Mouse (Mus musculus): ENCODE measurements around the gene Wdpcp. TPM values are rescaled to one million over a fixed set of nuclear protein-coding genes. Genes with fewer than 3 reads are reported as not detected.
"Not testable (repeated sequence)": the region's sequence is repeated elsewhere in the genome, so short reads cannot be mapped to it uniquely, and the experiment has no call there.

Gene Wdpcp
- 10 to 100 TPM; 13.9 TPM for total RNA-seq (2021)
- long read RNA-seq, experiment 1, transcript Wdpcp-201 (18 exons, 2,792 nt), result major isoform, 10 of 17 reads
- long read RNA-seq, experiment 1, partial matches to known transcripts, result 2 of 17 reads
- long read RNA-seq, experiment 1, other reads (novel, unspliced or antisense), result 5 of 17 reads
- long read RNA-seq, experiment 2, partial matches to known transcripts, result 1 of 11 reads
- long read RNA-seq, experiment 2, other reads (novel, unspliced or antisense), result 7 of 11 reads

- peak; percentile 97 to 98 for DNase-seq (ENCODE audit: low spot score in 2 of 2)
- intact Hi-C loops (cut with DNase I), result no loop called here
Measured at GRCm38 (mm10) chr11:21571700-21572381, at the start of gene Wdpcp, which contains the start of gene Mdh1. Gene Wdpcp (plus strand): TSS chr11:21572235. Gene Mdh1 (minus strand): TSS chr11:21572367.

GRCm38 (mm10) chr11:21528676-21529394, 43.2 kb upstream of the Wdpcp start:
- intact Hi-C loops (cut with DNase I), result no loop called here
- peak in 1 of 2 experiments; percentile 31 for DNase-seq (ENCODE audit: low spot score in 2 of 2)

- intact Hi-C loops (cut with DNase I); DNase-seq (ENCODE audit: low spot score in 2 of 2): not testable (repeated sequence)
Measured at GRCm38 (mm10) chr11:21530856-21531255, 41.2 kb upstream of the Wdpcp start.

GRCm38 (mm10) chr11:21540072-21540471, 32.0 kb upstream of the Wdpcp start:
- DNase-seq (ENCODE audit: low spot score in 2 of 2), result no peak
- intact Hi-C loops (cut with DNase I), result no loop called here

- DNase-seq (ENCODE audit: low spot score in 2 of 2), result no peak
- intact Hi-C loops (cut with DNase I), result no loop called here
Measured at GRCm38 (mm10) chr11:21540622-21541021, 31.4 kb upstream of the Wdpcp start.

GRCm38 (mm10) chr11:21542731-21543130, 29.3 kb upstream of the Wdpcp start:
- DNase-seq (ENCODE audit: low spot score in 2 of 2), result no peak
- intact Hi-C loops (cut with DNase I), result no loop called here

- peak; percentile 48 to 65 for DNase-seq (ENCODE audit: low spot score in 2 of 2)
- intact Hi-C loops (cut with DNase I), result no loop called here
Measured at GRCm38 (mm10) chr11:21545021-21545420, 27.0 kb upstream of the Wdpcp start.

- intact Hi-C loops (cut with DNase I), result no loop called here
- no peak for DNase-seq (ENCODE audit: low spot score in 2 of 2)
Measured at GRCm38 (mm10) chr11:21545951-21546350, 26.1 kb upstream of the Wdpcp start.

- no peak for DNase-seq (ENCODE audit: low spot score in 2 of 2)
- intact Hi-C loops (cut with DNase I), result no loop called here
Measured at GRCm38 (mm10) chr11:21546671-21547070, 25.4 kb upstream of the Wdpcp start.

GRCm38 (mm10) chr11:21547518-21547917, 24.5 kb upstream of the Wdpcp start:
- intact Hi-C loops (cut with DNase I), result no loop called here
- DNase-seq (ENCODE audit: low spot score in 2 of 2), result no peak

- intact Hi-C loops (cut with DNase I), result no loop called here
Measured at GRCm38 (mm10) chr11:21549052-21549451, 23.0 kb upstream of the Wdpcp start.

GRCm38 (mm10) chr11:21549754-21550153, 22.3 kb upstream of the Wdpcp start:
- intact Hi-C loops (cut with DNase I), result no loop called here

More at GRCm38 (mm10) chr11:21549052-21549451, 23.0 kb upstream of the Wdpcp start:
- no peak for DNase-seq (ENCODE audit: low spot score in 2 of 2)

GRCm38 (mm10) chr11:21550222-21551173, 21.5 kb upstream of the Wdpcp start:
- intact Hi-C loops (cut with DNase I), result no loop called here
- no peak for DNase-seq (ENCODE audit: low spot score in 2 of 2)

More at GRCm38 (mm10) chr11:21549754-21550153, 22.3 kb upstream of the Wdpcp start:
- DNase-seq (ENCODE audit: low spot score in 2 of 2), result no peak

GRCm38 (mm10) chr11:21552049-21552448, 20.0 kb upstream of the Wdpcp start:
- DNase-seq (ENCODE audit: low spot score in 2 of 2), result no peak
- intact Hi-C loops (cut with DNase I), result no loop called here

GRCm38 (mm10) chr11:21559727-21560126, 12.3 kb upstream of the Wdpcp start:
- no peak for DNase-seq (ENCODE audit: low spot score in 2 of 2)
- intact Hi-C loops (cut with DNase I), result no loop called here

- intact Hi-C loops (cut with DNase I), result no loop called here
- DNase-seq (ENCODE audit: low spot score in 2 of 2), result no peak
Measured at GRCm38 (mm10) chr11:21561347-21561746, 10.7 kb upstream of the Wdpcp start.

- intact Hi-C loops (cut with DNase I), result no loop called here
- no peak for DNase-seq (ENCODE audit: low spot score in 2 of 2)
Measured at GRCm38 (mm10) chr11:21563617-21564325, 8.3 kb upstream of the Wdpcp start.

GRCm38 (mm10) chr11:21564681-21565405, 7.2 kb upstream of the Wdpcp start:
- intact Hi-C loops (cut with DNase I), result no loop called here
- no peak for DNase-seq (ENCODE audit: low spot score in 2 of 2)

All from left cerebral cortex, postnatal 14 days (tissue).